Mouse (Mus musculus) olfactory bulb, adult 2 months (tissue): Measurements from ENCODE around the gene Pfn4.
"Not testable (repeated sequence)": the region's sequence is repeated elsewhere in the genome, so short reads cannot be mapped to it uniquely, and the experiment has no call there.

Experiments used
- CTCF ChIP-seq: fragments of 200-500 bp; IDR thresholded peaks from 2 replicates; pipeline ENCODE4 v1.5.1; 2012; ENCODE audit warnings: low read depth, mild to moderate bottlenecking, low read length, moderate library complexity; ENCODE audit not compliant: insufficient read depth
- POLR2A ChIP-seq: fragments of 200-500 bp; IDR thresholded peaks from 2 replicates; pipeline ENCODE4 v1.6.1; 2012; ENCODE audit warnings: mild to moderate bottlenecking, low read depth, low read length, moderate library complexity; ENCODE audit not compliant: insufficient read depth

GRCm38 (mm10) chr12:4754451-4754850, 14.4 kb upstream of the Pfn4 start:
- TF ChIP-seq CTCF, POLR2A: not testable (repeated sequence)
